Mouse (Mus musculus): ENCODE data around the gene Timeless.

Gene Timeless

GRCm38 (mm10) chr10:128296370-128297090, 64.7 kb downstream of the Timeless start:
- DNase-seq (ENCODE audit: low spot score in 2 of 2) = no peak

GRCm38 (mm10) chr10:128297221-128297620, 65.4 kb downstream of the Timeless start:
- DNase-seq (ENCODE audit: low spot score in 2 of 2) = no peak

DNA sequence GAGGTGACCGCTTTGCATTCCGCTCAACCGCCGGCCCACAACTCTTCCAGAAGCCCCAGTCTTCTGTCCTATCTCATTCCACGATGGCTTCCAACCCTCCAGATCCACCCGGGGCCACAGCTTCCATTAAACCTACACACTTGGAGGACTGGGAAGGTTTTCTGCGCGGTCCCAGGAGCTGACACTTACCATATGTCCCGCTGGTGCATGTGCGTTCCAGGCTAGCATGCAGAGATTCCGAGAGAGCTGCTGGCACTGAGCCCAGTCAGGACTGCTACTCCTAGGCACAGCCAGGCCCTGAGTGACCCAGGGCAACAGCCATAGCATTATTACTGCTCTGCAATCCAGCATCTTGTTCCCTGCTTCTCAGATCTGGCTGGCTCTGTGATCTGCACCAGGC, 65.8 kb downstream of the Timeless start:
- DNase-seq (ENCODE audit: low spot score in 2 of 2) = no peak

GRCm38 (mm10) chr10:128298243-128298642, 66.4 kb downstream of the Timeless start:
- no peak for DNase-seq (ENCODE audit: low spot score in 2 of 2)

- DNase-seq (ENCODE audit: low spot score in 2 of 2) = no peak
Observed at GRCm38 (mm10) chr10:128298702-128299171, 66.9 kb downstream of the Timeless start, which contains the start of gene Il23a. Gene Il23a (minus strand): TSS chr10:128298752.

GRCm38 (mm10) chr10:128302357-128302756, 70.5 kb downstream of the Timeless start:
- DNase-seq (ENCODE audit: low spot score in 2 of 2) = no peak

Data from thymus, postnatal 10 days (tissue).